Mouse (Mus musculus) midbrain, embryonic 13.5 days (tissue): ENCODE measurements at regions not wholly inside any gene's neighbourhood (a gene's known extent, or its start where the extent isn't known, plus 50 kb on each side); places are given as distances from the start of the nearest gene placed in this dataset.

Experiments
- ATAC-seq: fragments of 200-750 bp; cut with Nextera tagmentation; 2 replicates; pipeline ENCODE4 v1.8.0; 2017; ENCODE audit warnings: mild to moderate bottlenecking, moderate TSS enrichment, moderate library complexity
- H3K27ac ChIP-seq: fragments of 300-500 bp; sonication (generic); 2 replicates; pipeline ENCODE4 v1.5.1; 2015; ENCODE audit warnings: inconsistent platforms, mild to moderate bottlenecking, moderate library complexity
- H3K27me3 ChIP-seq: fragments of 300-500 bp; sonication (generic); 2 replicates; pipeline ENCODE4 v1.6.1; 2015; ENCODE audit warnings: mild to moderate bottlenecking, inconsistent platforms
- H3K36me3 ChIP-seq: fragments of 300-500 bp; sonication (generic); 2 replicates; pipeline ENCODE4 v1.6.1; 2015; ENCODE audit warnings: mild to moderate bottlenecking, inconsistent platforms
- H3K4me1 ChIP-seq: fragments of 300-500 bp; sonication (generic); replicated peaks from 2 replicates; pipeline ENCODE4 v1.6.1; 2015; ENCODE audit warnings: inconsistent platforms
- H3K4me2 ChIP-seq: fragments of 300-500 bp; sonication (generic); replicated peaks from 2 replicates; pipeline ENCODE4 v1.6.1; 2015; ENCODE audit warnings: moderate library complexity, mild to moderate bottlenecking, inconsistent platforms
- H3K4me3 ChIP-seq: fragments of 300-500 bp; sonication (generic); replicated peaks from 2 replicates; pipeline ENCODE4 v1.5.1; 2015; ENCODE audit warnings: mild to moderate bottlenecking, inconsistent platforms
- H3K9ac ChIP-seq: fragments of 300-500 bp; sonication (generic); replicated peaks from 2 replicates; pipeline ENCODE4 v1.6.1; 2015; ENCODE audit warnings: mild to moderate bottlenecking, inconsistent platforms
- H3K9me3 ChIP-seq: fragments of 300-500 bp; sonication (generic); 2 replicates; pipeline ENCODE4 v1.6.1; 2016; ENCODE audit warnings: mild to moderate bottlenecking, inconsistent platforms
- WGBS: fragments of 180-500 bp; shearing (Covaris S2); methylation state at CpG from one replicate; pipeline ENCODE4 v1.1.7; 2015; 5-methylcytosine and 5-hydroxymethylcytosine counted together

GRCm38 (mm10) chr13:31465141-31465540 is 90.8 kb upstream of the Foxq1 start:
- H3K9ac ChIP-seq, result no peak overlapping the region
- H3K9me3 ChIP-seq, result no peaks in the 10 kb centered on the region
- no peak for ATAC-seq
- H3K36me3 ChIP-seq, result no peaks in the 10 kb centered on the region
- H3K4me3 ChIP-seq, result no peak overlapping the region
- no peak overlapping the region for H3K27ac ChIP-seq
- no peaks in the 10 kb centered on the region for H3K4me1 ChIP-seq
- WGBS, result 89% methylated on average over 8 of the region's 8 CpGs
- H3K27me3 ChIP-seq, result no peaks in the 10 kb centered on the region
- H3K4me2 ChIP-seq, result no peak overlapping the region

DNA sequence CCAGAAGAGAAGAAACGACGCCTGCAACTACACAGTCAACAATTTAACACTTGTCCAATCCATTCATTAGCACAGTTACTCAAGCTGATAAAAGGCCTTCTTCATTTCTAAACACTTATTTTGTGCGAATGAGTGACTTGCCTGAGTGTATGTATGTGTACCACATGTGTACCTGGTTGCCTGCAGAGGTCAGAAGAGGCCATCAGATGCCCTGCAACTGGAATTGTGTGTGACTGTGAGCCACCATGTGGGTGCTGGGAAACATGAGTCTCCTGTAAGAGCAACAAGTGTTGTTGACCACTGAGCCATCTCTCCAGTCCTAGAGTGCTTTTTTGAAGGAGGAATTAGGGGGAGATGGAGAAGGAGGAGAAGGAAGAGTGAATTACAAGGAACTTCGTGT is 90.2 kb upstream of the Foxq1 start:
- H3K4me2 ChIP-seq, result no peak overlapping the region

DNA sequence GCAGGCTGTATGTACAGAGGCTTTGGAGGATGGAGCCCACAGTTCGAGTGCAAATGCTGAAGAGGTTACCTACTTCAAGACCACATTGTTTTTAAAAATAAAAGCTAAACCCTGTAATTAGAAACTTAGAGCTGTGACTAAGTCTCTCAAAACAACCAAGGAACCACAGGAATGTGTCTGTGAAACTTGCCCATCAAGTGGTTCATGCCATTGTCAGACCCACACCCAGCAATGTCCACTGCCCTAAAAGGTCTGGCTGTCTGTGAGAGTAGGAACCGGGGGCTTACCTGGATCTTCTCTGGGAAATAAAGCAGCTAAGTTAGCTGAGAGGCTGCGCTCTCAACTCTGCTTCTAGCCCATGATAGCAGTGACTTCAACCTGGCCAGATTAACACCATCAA is 87.8 kb upstream of the Foxq1 start:
- Histone ChIP-seq H3K4me3 (no peak overlapping the region), H3K36me3 (no peaks in the 10 kb centered on the region), H3K27me3 (no peaks in the 10 kb centered on the region), H3K4me2 (no peak overlapping the region), H3K9me3 (no peaks in the 10 kb centered on the region), H3K27ac (no peak overlapping the region), H3K4me1 (no peaks in the 10 kb centered on the region), H3K9ac (no peak overlapping the region)
- ATAC-seq, result no peak
- WGBS, result 86% methylated on average over 3 of the region's 3 CpGs

More for the DNA sequence above, 90.2 kb upstream of the Foxq1 start:
- 70% methylated on average over 4 of the region's 4 CpGs for WGBS
- no peak overlapping the region for H3K9ac ChIP-seq
- no peaks in the 10 kb centered on the region for H3K9me3 ChIP-seq
- no peaks in the 10 kb centered on the region for H3K4me1 ChIP-seq
- H3K27ac ChIP-seq, result no peak overlapping the region
- no peaks in the 10 kb centered on the region for H3K27me3 ChIP-seq
- H3K36me3 ChIP-seq, result no peaks in the 10 kb centered on the region
- H3K4me3 ChIP-seq, result no peak overlapping the region
- no peak for ATAC-seq

- ATAC-seq, result no peak
- Histone ChIP-seq H3K4me1 (no peaks in the 10 kb centered on the region), H3K4me2 (no peak overlapping the region), H3K27me3 (no peaks in the 10 kb centered on the region), H3K27ac (no peak overlapping the region), H3K9me3 (no peaks in the 10 kb centered on the region), H3K36me3 (no peaks in the 10 kb centered on the region), H3K4me3 (no peak overlapping the region), H3K9ac (no peak overlapping the region)
- WGBS, result 71% methylated on average over 3 of the region's 3 CpGs
Observed at GRCm38 (mm10) chr13:31468983-31469382, 87.0 kb upstream of the Foxq1 start.

DNA sequence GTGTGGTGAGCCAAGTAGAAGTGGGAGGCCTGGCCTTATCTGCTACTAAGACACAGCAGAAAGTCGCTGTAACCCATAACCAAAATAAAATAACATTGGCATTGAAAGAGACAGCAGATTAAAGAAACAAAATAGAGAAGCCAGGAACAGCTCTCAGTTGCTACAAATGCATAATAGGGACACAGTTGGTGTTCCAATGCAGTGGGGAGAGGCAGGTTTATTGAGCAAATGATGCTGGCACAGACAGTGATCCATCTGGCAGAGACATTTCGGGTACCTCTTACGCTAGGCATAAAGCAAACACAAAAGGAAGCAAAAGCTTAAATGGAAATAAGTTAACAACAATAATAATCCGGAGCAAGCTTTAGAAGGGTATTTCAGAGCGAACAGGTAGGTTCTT is 83.6 kb upstream of the Foxq1 start:
- Histone ChIP-seq H3K4me1 (no peaks in the 10 kb centered on the region), H3K4me2 (no peak overlapping the region), H3K27ac (no peak overlapping the region), H3K27me3 (no peaks in the 10 kb centered on the region), H3K9me3 (no peaks in the 10 kb centered on the region), H3K36me3 (no peaks in the 10 kb centered on the region), H3K9ac (no peak overlapping the region), H3K4me3 (no peak overlapping the region)
- ATAC-seq, result no peak
- WGBS, result 76% methylated on average over 5 of the region's 5 CpGs

DNA sequence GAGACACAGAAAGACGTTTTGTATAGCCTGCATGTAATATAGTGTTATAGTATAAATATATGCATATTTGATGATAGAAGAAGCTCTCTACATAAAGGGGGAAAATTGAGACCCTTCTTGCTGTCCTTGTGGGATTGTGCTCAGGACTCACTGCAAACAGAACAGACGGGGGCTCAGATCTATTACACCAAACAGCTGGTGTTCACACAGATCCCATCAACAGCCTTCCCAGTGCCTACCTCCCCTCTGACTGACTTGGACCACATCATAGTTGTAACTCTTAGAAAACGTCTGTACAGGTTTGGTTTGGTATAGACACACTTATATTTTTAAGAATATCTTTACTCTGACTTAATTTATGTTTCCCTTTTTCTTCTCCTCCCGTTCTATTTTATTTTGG is 83.1 kb upstream of the Foxq1 start:
- Histone ChIP-seq H3K9ac (no peak overlapping the region), H3K27me3 (no peaks in the 10 kb centered on the region), H3K9me3 (no peaks in the 10 kb centered on the region), H3K4me1 (no peaks in the 10 kb centered on the region), H3K4me2 (no peak overlapping the region), H3K4me3 (no peak overlapping the region), H3K27ac (no peak overlapping the region), H3K36me3 (no peaks in the 10 kb centered on the region)
- no peak for ATAC-seq
- WGBS, result 66% methylated on average over 4 of the region's 4 CpGs

- H3K27ac ChIP-seq, result no peak overlapping the region
- no peaks in the 10 kb centered on the region for H3K9me3 ChIP-seq
- no peak overlapping the region for H3K9ac ChIP-seq
- no peaks in the 10 kb centered on the region for H3K36me3 ChIP-seq
- no peak overlapping the region for H3K4me3 ChIP-seq
- ATAC-seq, result no peak
- 91% methylated on average over 1 of the region's 1 CpGs for WGBS
- H3K4me2 ChIP-seq, result no peak overlapping the region
- no peaks in the 10 kb centered on the region for H3K4me1 ChIP-seq
- H3K27me3 ChIP-seq, result no peaks in the 10 kb centered on the region
Observed at GRCm38 (mm10) chr13:31473275-31473674, 82.7 kb upstream of the Foxq1 start.

- Histone ChIP-seq H3K36me3 (no peaks in the 10 kb centered on the region), H3K4me1 (no peaks in the 10 kb centered on the region), H3K9ac (no peak overlapping the region), H3K27me3 (no peaks in the 10 kb centered on the region), H3K4me3 (no peak overlapping the region), H3K4me2 (no peak overlapping the region), H3K9me3 (no peaks in the 10 kb centered on the region), H3K27ac (no peak overlapping the region)
- no peak for ATAC-seq
- 90% methylated on average over 3 of the region's 3 CpGs for WGBS
Observed at GRCm38 (mm10) chr13:31475845-31476244, 80.1 kb upstream of the Foxq1 start.

GRCm38 (mm10) chr13:31477171-31477867 is 78.6 kb upstream of the Foxq1 start:
- no peaks in the 10 kb centered on the region for H3K9me3 ChIP-seq
- H3K9ac ChIP-seq, result no peak overlapping the region
- H3K4me2 ChIP-seq, result no peak overlapping the region
- WGBS, result 70% methylated on average over 1 of the region's 1 CpGs
- no peaks in the 10 kb centered on the region for H3K27me3 ChIP-seq
- H3K4me1 ChIP-seq, result no peaks in the 10 kb centered on the region
- no peak overlapping the region for H3K4me3 ChIP-seq
- ATAC-seq, result no peak
- no peak overlapping the region for H3K27ac ChIP-seq
- no peaks in the 10 kb centered on the region for H3K36me3 ChIP-seq

GRCm38 (mm10) chr13:31481105-31481844 is 74.7 kb upstream of the Foxq1 start:
- Histone ChIP-seq H3K4me2 (no peak overlapping the region), H3K9ac (no peak overlapping the region), H3K27ac (no peak overlapping the region), H3K36me3 (no peaks in the 10 kb centered on the region), H3K4me3 (no peak overlapping the region), H3K4me1 (no peaks in the 10 kb centered on the region), H3K27me3 (no peaks in the 10 kb centered on the region), H3K9me3 (no peaks in the 10 kb centered on the region)
- no peak for ATAC-seq
- 85% methylated on average over 7 of the region's 7 CpGs for WGBS

DNA sequence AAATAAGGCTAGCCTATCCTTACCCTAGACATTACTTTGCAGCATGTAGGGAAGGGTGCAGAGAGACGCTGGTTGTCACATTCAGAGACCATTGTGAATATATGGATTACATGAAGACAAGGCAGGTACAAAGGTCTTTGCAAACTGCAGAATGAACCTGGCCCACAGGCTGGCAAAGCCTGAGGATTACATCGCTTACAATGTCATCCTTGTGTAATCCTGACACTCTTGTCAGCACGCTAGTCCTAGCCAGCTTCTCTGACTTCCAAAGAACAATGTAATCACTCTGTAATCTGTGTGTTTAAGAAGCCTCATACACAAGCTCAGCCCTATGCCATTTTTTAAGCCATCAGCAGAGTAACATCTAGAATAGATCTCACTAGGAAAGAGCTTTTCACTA is 69.6 kb upstream of the Foxq1 start:
- no peak overlapping the region for H3K4me3 ChIP-seq
- no peaks in the 10 kb centered on the region for H3K36me3 ChIP-seq
- H3K9ac ChIP-seq, result no peak overlapping the region
- no peak overlapping the region for H3K27ac ChIP-seq
- H3K4me2 ChIP-seq, result no peak overlapping the region
- no peaks in the 10 kb centered on the region for H3K9me3 ChIP-seq
- no peaks in the 10 kb centered on the region for H3K27me3 ChIP-seq
- no peaks in the 10 kb centered on the region for H3K4me1 ChIP-seq
- 75% methylated on average over 3 of the region's 3 CpGs for WGBS
- no peak for ATAC-seq

DNA sequence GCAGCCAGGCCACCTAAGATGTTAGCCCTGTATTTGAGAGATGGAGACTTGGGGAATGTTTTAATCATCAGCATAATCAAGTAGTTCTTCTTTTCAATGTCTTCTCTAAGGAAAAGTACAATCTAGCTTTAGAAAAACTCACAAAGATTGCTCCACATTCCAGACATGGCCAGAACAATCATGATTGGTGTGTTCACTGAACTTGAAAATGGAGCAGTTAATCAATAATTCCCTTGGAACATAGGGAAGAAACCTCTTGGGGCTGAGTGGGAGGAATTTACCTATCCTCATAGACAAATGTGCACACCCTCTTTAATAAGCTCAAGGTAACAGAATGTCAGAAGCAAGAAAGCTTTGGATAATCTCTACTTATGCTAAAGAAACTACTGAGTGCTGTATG is 67.7 kb upstream of the Foxq1 start:
- Histone ChIP-seq H3K27ac (no peak overlapping the region), H3K36me3 (no peaks in the 10 kb centered on the region), H3K27me3 (no peaks in the 10 kb centered on the region), H3K9me3 (no peaks in the 10 kb centered on the region), H3K4me2 (no peak overlapping the region), H3K4me1 (no peaks in the 10 kb centered on the region), H3K4me3 (no peak overlapping the region), H3K9ac (no peak overlapping the region)
- no peak for ATAC-seq

- H3K36me3 ChIP-seq, result no peaks in the 10 kb centered on the region
- H3K27me3 ChIP-seq, result no peaks in the 10 kb centered on the region
- no peaks in the 10 kb centered on the region for H3K4me1 ChIP-seq
- no peak overlapping the region for H3K9ac ChIP-seq
- H3K4me2 ChIP-seq, result no peak overlapping the region
- 92% methylated on average over 10 of the region's 10 CpGs for WGBS
- no peak for ATAC-seq
- no peak overlapping the region for H3K4me3 ChIP-seq
- H3K9me3 ChIP-seq, result no peaks in the 10 kb centered on the region
- H3K27ac ChIP-seq, result no peak overlapping the region
Observed at GRCm38 (mm10) chr13:31503191-31503590, 52.7 kb upstream of the Foxq1 start.
